Mouse (Mus musculus): ENCODE measurements around the gene Camsap2. TPM values are rescaled to one million over a fixed set of nuclear protein-coding genes. Genes with fewer than 3 reads are reported as not detected.

Gene Camsap2
- polyA plus RNA-seq, 1 experiment from 2014 or later = 7.7 TPM

DNA sequence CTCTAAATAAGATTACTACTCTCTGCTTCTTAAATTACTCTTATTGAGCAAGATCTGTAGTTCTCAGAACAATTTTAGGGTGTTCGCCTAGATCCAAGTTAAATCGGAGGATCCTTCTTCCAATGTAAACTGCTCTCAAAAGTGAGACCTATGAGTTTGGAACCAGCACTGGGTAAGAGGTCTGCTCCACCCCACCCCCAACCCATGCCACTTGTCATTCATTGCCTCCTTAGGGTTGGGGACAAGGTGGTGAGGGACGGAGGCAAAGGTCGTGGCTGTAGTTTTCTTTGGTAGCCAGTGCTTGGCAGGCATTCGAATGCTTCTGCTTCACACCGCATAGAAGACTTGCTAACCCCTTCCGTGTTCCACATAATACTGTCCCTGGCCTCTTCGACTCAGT, 34.7 kb upstream of the Camsap2 start:
- no peaks in the 10 kb centered on the region for H3K36me3 ChIP-seq (ENCODE audit: insufficient read depth, low read length)
- H3K4me2 ChIP-seq (replicated peaks; ENCODE audit: low read depth, low read length) = no peak overlapping the region
- 90% methylated on average over 8 of the region's 8 CpGs for WGBS
- H3K4me1 ChIP-seq (ENCODE audit: insufficient read depth, low read depth, low read length) = peaks cover 4% of the 10 kb centered on the region; the same call in 1 of the 2 replicates
- H3K9ac ChIP-seq (replicated peaks; ENCODE audit: low read depth) = no peak overlapping the region
- ATAC-seq = no peak
- TF ChIP-seq CTCF (IDR thresholded peaks at IDR 0.05) (no peak), EP300 (IDR thresholded peaks at IDR 0.05) (no peak)
- no peaks in the 10 kb centered on the region for H3K27me3 ChIP-seq (replicated peaks; ENCODE audit: insufficient read depth, low read length)
- H3K9me3 ChIP-seq (ENCODE audit: low read length) = no peaks in the 10 kb centered on the region
- H3K27ac ChIP-seq (ENCODE audit: low read length) = no peak overlapping the region
- no peak for DNase-seq (ENCODE audit: low spot score)
- no peak overlapping the region for H3K4me3 ChIP-seq (ENCODE audit: low read depth, low read length)

DNA sequence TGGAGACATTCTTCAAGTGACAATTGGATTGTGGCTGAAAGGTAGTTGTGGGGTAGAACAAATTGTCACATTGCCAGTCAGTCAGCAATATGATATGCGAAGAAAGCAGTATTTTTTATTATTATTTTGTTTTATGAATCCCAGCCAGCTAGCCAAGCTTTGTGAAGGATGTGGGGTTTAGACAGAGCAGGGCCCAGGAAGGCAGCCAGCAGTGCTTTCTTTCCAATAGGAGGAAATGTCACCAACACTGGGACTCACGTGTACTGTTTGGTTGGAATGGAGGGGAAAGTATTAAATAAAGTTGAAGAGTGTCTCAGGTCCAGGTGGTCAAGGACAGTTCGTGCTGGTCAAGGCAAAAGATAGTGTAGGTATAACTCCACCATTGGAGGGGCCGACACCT, 34.3 kb upstream of the Camsap2 start:
- H3K9ac ChIP-seq (replicated peaks; ENCODE audit: low read depth) = no peak overlapping the region
- WGBS = 83% methylated on average over 4 of the region's 4 CpGs
- TF ChIP-seq CTCF (IDR thresholded peaks at IDR 0.05) (no peak), EP300 (IDR thresholded peaks at IDR 0.05) (no peak)
- H3K9me3 ChIP-seq (ENCODE audit: low read length) = no peaks in the 10 kb centered on the region
- peaks cover 4% of the 10 kb centered on the region; the same call in 1 of the 2 replicates for H3K4me1 ChIP-seq (ENCODE audit: insufficient read depth, low read depth, low read length)
- H3K4me2 ChIP-seq (replicated peaks; ENCODE audit: low read depth, low read length) = no peak overlapping the region
- DNase-seq (ENCODE audit: low spot score) (no peak), ATAC-seq (no peak)
- no peak overlapping the region for H3K4me3 ChIP-seq (ENCODE audit: low read depth, low read length)
- no peaks in the 10 kb centered on the region for H3K27me3 ChIP-seq (replicated peaks; ENCODE audit: insufficient read depth, low read length)
- no peak overlapping the region for H3K27ac ChIP-seq (ENCODE audit: low read length)
- no peaks in the 10 kb centered on the region for H3K36me3 ChIP-seq (ENCODE audit: insufficient read depth, low read length)

DNA sequence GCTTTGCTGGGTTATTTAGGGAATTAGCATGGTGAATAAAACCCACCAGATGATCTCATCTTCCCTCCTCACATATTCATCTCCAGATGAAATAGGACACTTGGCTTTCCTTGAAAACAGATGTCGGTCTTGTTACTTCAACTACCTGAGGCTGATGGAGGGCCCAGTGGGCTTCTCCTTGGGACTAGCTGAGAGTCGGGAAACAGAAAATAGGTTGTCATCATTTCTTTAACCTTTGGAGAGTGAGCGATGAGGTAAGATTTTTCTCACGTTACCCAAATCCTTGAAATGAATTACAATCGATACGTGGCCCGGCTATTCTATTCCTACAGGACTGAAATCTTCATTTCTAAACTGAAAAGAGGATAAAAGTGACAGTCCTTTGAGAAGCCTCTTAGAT, 33.4 kb upstream of the Camsap2 start:
- no peaks in the 10 kb centered on the region for H3K27me3 ChIP-seq (replicated peaks; ENCODE audit: insufficient read depth, low read length)
- DNase-seq (ENCODE audit: low spot score) (no peak), ATAC-seq (no peak)
- H3K36me3 ChIP-seq (ENCODE audit: insufficient read depth, low read length) = no peaks in the 10 kb centered on the region
- H3K4me3 ChIP-seq (ENCODE audit: low read depth, low read length) = no peak overlapping the region
- H3K9ac ChIP-seq (replicated peaks; ENCODE audit: low read depth) = no peak overlapping the region
- no peaks in the 10 kb centered on the region for H3K9me3 ChIP-seq (ENCODE audit: low read length)
- no peak overlapping the region for H3K4me2 ChIP-seq (replicated peaks; ENCODE audit: low read depth, low read length)
- H3K4me1 ChIP-seq (ENCODE audit: insufficient read depth, low read depth, low read length) = peaks cover 4% of the 10 kb centered on the region; the same call in 1 of the 2 replicates
- no peak overlapping the region for H3K27ac ChIP-seq (ENCODE audit: low read length)
- WGBS = 96% methylated on average over 7 of the region's 7 CpGs
- TF ChIP-seq CTCF (IDR thresholded peaks at IDR 0.05) (no peak), EP300 (IDR thresholded peaks at IDR 0.05) (no peak)

DNA sequence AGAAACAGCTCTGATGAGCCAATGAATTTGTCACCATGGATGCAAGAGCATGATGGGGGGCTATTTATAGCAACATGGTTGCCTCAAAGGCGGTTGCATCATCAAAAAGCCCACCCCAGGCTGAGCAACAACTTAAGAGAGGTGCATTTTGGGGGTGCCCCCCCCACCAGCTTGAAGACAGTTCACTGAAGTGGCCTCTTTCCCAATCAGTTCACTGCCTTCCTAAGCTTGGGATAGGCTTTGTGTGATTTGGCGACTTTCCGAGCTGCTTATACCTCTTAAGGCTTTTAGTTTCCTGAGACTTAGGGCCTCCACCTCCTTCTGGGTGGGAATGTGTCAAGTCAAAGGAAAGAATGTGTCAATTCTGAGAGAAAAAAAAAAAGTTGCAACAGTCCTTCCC, 20.1 kb upstream of the Camsap2 start:
- Histone ChIP-seq H3K9me3 (ENCODE audit: low read length) (no peaks in the 10 kb centered on the region), H3K4me2 (replicated peaks; ENCODE audit: low read depth, low read length) (no peak overlapping the region), H3K27me3 (replicated peaks; ENCODE audit: insufficient read depth, low read length) (no peaks in the 10 kb centered on the region), H3K4me1 (ENCODE audit: insufficient read depth, low read depth, low read length) (peaks cover 9% of the 10 kb centered on the region; the same call in 1 of the 2 replicates), H3K4me3 (ENCODE audit: low read depth, low read length) (no peak overlapping the region), H3K36me3 (ENCODE audit: insufficient read depth, low read length) (no peaks in the 10 kb centered on the region), H3K27ac (ENCODE audit: low read length) (0 out of 2 replicates have a peak overlapping the region, but pooled peaks have one; percentile 14), H3K9ac (replicated peaks; ENCODE audit: low read depth) (no peak overlapping the region)
- ATAC-seq (peak; percentile 78), DNase-seq (ENCODE audit: low spot score) (peak; percentile 84)
- 57% methylated on average over 3 of the region's 3 CpGs for WGBS
- no peak for TF ChIP-seq CTCF (IDR thresholded peaks at IDR 0.05)
- no peak; the same call in 1 of the 2 replicates for TF ChIP-seq EP300 (IDR thresholded peaks at IDR 0.05)

GRCm38 (mm10) chr1:136364711-136365110, 18.8 kb upstream of the Camsap2 start:
- no peak for ATAC-seq
- no peak for DNase-seq (ENCODE audit: low spot score)
- Histone ChIP-seq H3K4me1 (ENCODE audit: insufficient read depth, low read depth, low read length) (peaks cover 11% of the 10 kb centered on the region; the same call in 1 of the 2 replicates), H3K27me3 (replicated peaks; ENCODE audit: insufficient read depth, low read length) (no peaks in the 10 kb centered on the region), H3K4me3 (ENCODE audit: low read depth, low read length) (no peak overlapping the region), H3K4me2 (replicated peaks; ENCODE audit: low read depth, low read length) (no peak overlapping the region), H3K9ac (replicated peaks; ENCODE audit: low read depth) (no peak overlapping the region), H3K36me3 (ENCODE audit: insufficient read depth, low read length) (no peaks in the 10 kb centered on the region), H3K9me3 (ENCODE audit: low read length) (no peaks in the 10 kb centered on the region), H3K27ac (ENCODE audit: low read length) (no peak overlapping the region)
- WGBS = 89% methylated on average over 13 of the region's 19 CpGs
- TF ChIP-seq EP300 (IDR thresholded peaks at IDR 0.05) = no peak
- TF ChIP-seq CTCF (IDR thresholded peaks at IDR 0.05) = no peak

DNA sequence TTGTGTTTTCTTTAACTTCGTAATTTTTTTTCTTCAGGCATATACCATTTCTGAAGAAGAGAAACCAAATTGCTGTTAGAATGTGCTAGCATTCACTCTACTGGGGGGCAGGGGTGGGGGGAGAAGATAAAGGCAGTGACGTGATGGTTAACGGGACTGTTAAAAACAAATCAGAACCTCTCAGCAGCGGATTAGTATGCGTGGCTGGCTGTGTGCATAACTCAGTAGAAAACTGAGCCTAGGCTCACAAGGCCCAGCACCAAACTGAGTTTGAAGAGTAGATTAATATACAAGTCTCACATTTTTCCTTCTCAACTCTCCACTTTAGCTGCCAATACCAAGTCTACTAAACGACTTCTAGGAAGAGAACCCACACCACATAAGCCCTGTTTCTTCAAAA, 17.1 kb upstream of the Camsap2 start:
- TF ChIP-seq CTCF (IDR thresholded peaks at IDR 0.05) (no peak), EP300 (IDR thresholded peaks at IDR 0.05) (no peak)
- Histone ChIP-seq H3K36me3 (ENCODE audit: insufficient read depth, low read length) (no peaks in the 10 kb centered on the region), H3K27me3 (replicated peaks; ENCODE audit: insufficient read depth, low read length) (no peaks in the 10 kb centered on the region), H3K4me2 (replicated peaks; ENCODE audit: low read depth, low read length) (no peak overlapping the region), H3K9me3 (ENCODE audit: low read length) (no peaks in the 10 kb centered on the region), H3K4me3 (ENCODE audit: low read depth, low read length) (no peak overlapping the region), H3K4me1 (ENCODE audit: insufficient read depth, low read depth, low read length) (peaks cover 11% of the 10 kb centered on the region; the same call in 1 of the 2 replicates), H3K9ac (replicated peaks; ENCODE audit: low read depth) (no peak overlapping the region), H3K27ac (ENCODE audit: low read length) (no peak overlapping the region)
- no peak for DNase-seq (ENCODE audit: low spot score)
- no peak for ATAC-seq
- 66% methylated on average over 6 of the region's 6 CpGs for WGBS

GRCm38 (mm10) chr1:136362567-136362966, 16.7 kb upstream of the Camsap2 start:
- Histone ChIP-seq H3K4me3 (ENCODE audit: low read depth, low read length) (no peak overlapping the region), H3K9me3 (ENCODE audit: low read length) (no peaks in the 10 kb centered on the region), H3K4me1 (ENCODE audit: insufficient read depth, low read depth, low read length) (peaks cover 11% of the 10 kb centered on the region; the same call in 1 of the 2 replicates), H3K4me2 (replicated peaks; ENCODE audit: low read depth, low read length) (no peak overlapping the region), H3K36me3 (ENCODE audit: insufficient read depth, low read length) (no peaks in the 10 kb centered on the region), H3K27ac (ENCODE audit: low read length) (0 out of 2 replicates have a peak overlapping the region, but pooled peaks have one; percentile 23), H3K9ac (replicated peaks; ENCODE audit: low read depth) (no peak overlapping the region), H3K27me3 (replicated peaks; ENCODE audit: insufficient read depth, low read length) (no peaks in the 10 kb centered on the region)
- 54% methylated on average over 8 of the region's 8 CpGs for WGBS
- TF ChIP-seq CTCF (IDR thresholded peaks at IDR 0.05) = no peak
- TF ChIP-seq EP300 (IDR thresholded peaks at IDR 0.05) = no peak
- no peak for DNase-seq (ENCODE audit: low spot score)
- ATAC-seq = no peak
